Mouse (Mus musculus) CH12.LX (cell line): ENCODE measurements around the gene Mmp24. TPM values are rescaled to one million over a fixed set of nuclear protein-coding genes. Genes with fewer than 3 reads are reported as not detected.

Source experiments
- DNase-seq: peaks from one replicate; pipeline ENCODE4 v3.0.0-alpha.2; 2013; ENCODE audit errors: extremely low read depth
- H3K27ac ChIP-seq: 2 replicates; pipeline ENCODE4 v1.5.1; 2012; ENCODE audit warnings: low read depth, mild to moderate bottlenecking, control low read depth, moderate library complexity; ENCODE audit not compliant: insufficient read depth
- H3K27me3 ChIP-seq: replicated peaks from 2 replicates; pipeline ENCODE3; 2012; ENCODE audit warnings: inconsistent platforms
- H3K36me3 ChIP-seq, 2 experiments: replicated peaks in 1 of 2; 2 replicates each; pipeline versions ENCODE3 to v1.6.1; 2012; ENCODE audit warnings: inconsistent platforms in 1 of 2, low read length in 1 of 2, mild to moderate bottlenecking in 1 of 2, mixed read lengths in 1 of 2, moderate library complexity in 1 of 2; ENCODE audit not compliant: control insufficient read depth in 1 of 2, insufficient read depth in 1 of 2
- H3K4me1 ChIP-seq, 2 experiments: 2 replicates each; pipeline ENCODE4 v1.6.1; 2012; ENCODE audit warnings: inconsistent platforms in 1 of 2, moderate library complexity in 1 of 2; ENCODE audit not compliant: insufficient read depth in 2 of 2, control insufficient read depth in 1 of 2
- H3K4me2 ChIP-seq: 2 replicates; pipeline ENCODE4 v1.6.1; 2012; ENCODE audit warnings: low read depth, mild to moderate bottlenecking, control low read depth; ENCODE audit not compliant: poor library complexity, insufficient read depth, severe bottlenecking
- H3K4me3 ChIP-seq, 3 experiments: fragments of 150-350 bp in 1 of 3; sonication (generic) in 1 of 3; replicated peaks in 1 of 3; 2 replicates each; pipeline versions ENCODE3 to v1.5.1; 2011 to 2012; ENCODE audit warnings: low read depth in 2 of 3, low read length in 2 of 3, mild to moderate bottlenecking in 2 of 3, moderate library complexity in 2 of 3, control low read depth in 1 of 3, improper control_type of control experiment in 1 of 3, inconsistent platforms in 1 of 3, mixed read lengths in 1 of 3; ENCODE audit not compliant: poor library complexity in 1 of 3
- H3K79me2 ChIP-seq: replicated peaks from 2 replicates; pipeline ENCODE4 v1.6.1; 2012; ENCODE audit warnings: mild to moderate bottlenecking, moderate library complexity; ENCODE audit not compliant: control insufficient read depth, poor library complexity, insufficient read depth, severe bottlenecking; ENCODE audit errors: extremely low read depth
- H3K9ac ChIP-seq: 2 replicates; pipeline ENCODE4 v1.6.1; 2012; ENCODE audit warnings: low read depth, mild to moderate bottlenecking, control low read depth, moderate library complexity; ENCODE audit not compliant: insufficient read depth
- H3K9me3 ChIP-seq: replicated peaks from 2 replicates; pipeline ENCODE3; 2012; ENCODE audit warnings: low read length, inconsistent platforms, mixed read lengths
- BHLHE40 ChIP-seq: IDR thresholded peaks from 2 replicates; pipeline ENCODE4 v1.6.1; 2011; ENCODE audit warnings: mild to moderate bottlenecking, low read depth, low read length, improper control_type of control experiment
- CHD1 ChIP-seq: IDR thresholded peaks from 2 replicates; pipeline ENCODE4 v1.6.1; 2012; ENCODE audit warnings: low read depth, low read length, improper control_type of control experiment, inconsistent platforms
- CHD2 ChIP-seq: IDR thresholded peaks from 2 replicates; pipeline ENCODE4 v1.6.1; 2011; ENCODE audit warnings: low read length, improper control_type of control experiment
- CTCF ChIP-seq, 2 experiments: IDR thresholded peaks in 1 of 2; conservative IDR thresholded peaks in 1 of 2; 2 replicates each; pipeline ENCODE4 v1.5.1; 2011 to 2012; ENCODE audit warnings: low read depth in 2 of 2, low read length in 2 of 2, improper control_type of control experiment in 1 of 2, inconsistent platforms in 1 of 2, mild to moderate bottlenecking in 1 of 2, moderate library complexity in 1 of 2
- E2F4 ChIP-seq: IDR thresholded peaks from 2 replicates; pipeline ENCODE4 v1.6.1; 2011; ENCODE audit warnings: low read depth, low read length, improper control_type of control experiment; ENCODE audit not compliant: insufficient replicate concordance
- ELF1 ChIP-seq: IDR thresholded peaks from 2 replicates; pipeline ENCODE4 v1.6.1; 2014; ENCODE audit warnings: low read depth, mild to moderate bottlenecking, inconsistent platforms, low read length, improper control_type of control experiment
- EP300 ChIP-seq: IDR thresholded peaks from 2 replicates; pipeline ENCODE4 v1.6.1; 2011; ENCODE audit warnings: low read length, improper control_type of control experiment
- ETS1 ChIP-seq: conservative IDR thresholded peaks from 2 replicates; pipeline ENCODE4 v1.6.1; 2012; ENCODE audit warnings: low read depth, mild to moderate bottlenecking, inconsistent platforms, low read length, improper control_type of control experiment, moderate library complexity
- GABPA ChIP-seq: IDR thresholded peaks from 2 replicates; pipeline ENCODE4 v1.6.1; 2012; ENCODE audit warnings: low read depth, low read length, improper control_type of control experiment, inconsistent platforms; ENCODE audit not compliant: insufficient replicate concordance
- HCFC1 ChIP-seq: IDR thresholded peaks from 2 replicates; pipeline ENCODE4 v1.6.1; 2012; ENCODE audit warnings: low read depth, mild to moderate bottlenecking, inconsistent platforms, low read length, improper control_type of control experiment
- IRF4 ChIP-seq: IDR thresholded peaks from 2 replicates; pipeline ENCODE4 v1.6.1; 2014; ENCODE audit warnings: low read depth, mild to moderate bottlenecking, inconsistent platforms, low read length, improper control_type of control experiment
- JUN ChIP-seq: IDR thresholded peaks from 2 replicates; pipeline ENCODE4 v1.6.1; 2011; ENCODE audit warnings: low read depth, mild to moderate bottlenecking, low read length, improper control_type of control experiment, moderate library complexity; ENCODE audit not compliant: insufficient read depth
- JUND ChIP-seq: conservative IDR thresholded peaks from 2 replicates; pipeline ENCODE4 v1.6.1; 2011; ENCODE audit warnings: low read depth, low read length, improper control_type of control experiment
- KAT2A ChIP-seq: IDR thresholded peaks from 2 replicates; pipeline ENCODE4 v1.6.1; 2012; ENCODE audit warnings: low read length, improper control_type of control experiment, inconsistent platforms; ENCODE audit not compliant: insufficient replicate concordance
- MAFK ChIP-seq: IDR thresholded peaks from 2 replicates; pipeline ENCODE4 v1.6.1; 2011; ENCODE audit warnings: low read length, improper control_type of control experiment; ENCODE audit not compliant: insufficient replicate concordance
- MAX ChIP-seq: IDR thresholded peaks from 2 replicates; pipeline ENCODE4 v1.6.1; 2011; ENCODE audit warnings: low read length, improper control_type of control experiment
- MAZ ChIP-seq: IDR thresholded peaks from 2 replicates; pipeline ENCODE4 v1.6.1; 2012; ENCODE audit warnings: low read depth, mild to moderate bottlenecking, inconsistent platforms, low read length, improper control_type of control experiment, moderate library complexity
- MEF2A ChIP-seq: IDR thresholded peaks from 2 replicates; pipeline ENCODE4 v1.6.1; 2014; ENCODE audit warnings: low read depth, mild to moderate bottlenecking, inconsistent platforms, low read length, improper control_type of control experiment, borderline replicate concordance
- MXI1 ChIP-seq: IDR thresholded peaks from 2 replicates; pipeline ENCODE4 v1.6.1; 2011; ENCODE audit warnings: mild to moderate bottlenecking, low read depth, low read length, improper control_type of control experiment
- MYC ChIP-seq: IDR thresholded peaks from 2 replicates; pipeline ENCODE4 v1.6.1; 2011; ENCODE audit warnings: low read depth, mild to moderate bottlenecking, improper control_type of control experiment, low read length
- NELFE ChIP-seq: IDR thresholded peaks from 2 replicates; pipeline ENCODE4 v1.6.1; 2011; ENCODE audit warnings: low read depth, low read length, improper control_type of control experiment
- NRF1 ChIP-seq: IDR thresholded peaks from 2 replicates; pipeline ENCODE4 v1.6.1; 2014; ENCODE audit warnings: low read depth, mild to moderate bottlenecking, inconsistent platforms, low read length, improper control_type of control experiment, moderate library complexity
- PAX5 ChIP-seq: IDR thresholded peaks from 2 replicates; pipeline ENCODE4 v1.6.1; 2012; ENCODE audit warnings: low read length, inconsistent platforms, mixed read lengths
- POLR2A ChIP-seq: IDR thresholded peaks from 2 replicates; pipeline ENCODE4 v1.6.1; 2011; ENCODE audit warnings: low read depth, mild to moderate bottlenecking, improper control_type of control experiment, low read length
- POLR2AphosphoS2 ChIP-seq: IDR thresholded peaks from 2 replicates; pipeline ENCODE4 v1.6.1; 2011; ENCODE audit warnings: low read depth, low read length, improper control_type of control experiment
- RAD21 ChIP-seq: IDR thresholded peaks from 2 replicates; pipeline ENCODE4 v1.6.1; 2011; ENCODE audit warnings: low read depth, mild to moderate bottlenecking, low read length, improper control_type of control experiment, moderate library complexity
- RCOR1 ChIP-seq: conservative IDR thresholded peaks from 2 replicates; pipeline ENCODE4 v1.6.1; 2012; ENCODE audit warnings: low read depth, mild to moderate bottlenecking, inconsistent platforms, low read length, improper control_type of control experiment
- SIN3A ChIP-seq: IDR thresholded peaks from 2 replicates; pipeline ENCODE4 v1.6.1; 2012; ENCODE audit warnings: low read length, improper control_type of control experiment, inconsistent platforms
- SMC3 ChIP-seq: IDR thresholded peaks from 2 replicates; pipeline ENCODE4 v1.6.1; 2011; ENCODE audit warnings: low read depth, low read length, improper control_type of control experiment
- TBP ChIP-seq: conservative IDR thresholded peaks from 2 replicates; pipeline ENCODE4 v1.6.1; 2011; ENCODE audit warnings: low read depth, low read length, improper control_type of control experiment
- TCF12 ChIP-seq: IDR thresholded peaks from 2 replicates; pipeline ENCODE4 v1.6.1; 2014; ENCODE audit warnings: low read depth, mild to moderate bottlenecking, inconsistent platforms, low read length, improper control_type of control experiment
- UBTF ChIP-seq: IDR thresholded peaks from 2 replicates; pipeline ENCODE4 v1.6.1; 2012; ENCODE audit warnings: low read depth, mild to moderate bottlenecking, inconsistent platforms, low read length, improper control_type of control experiment, moderate library complexity
- USF1 ChIP-seq: IDR thresholded peaks from 2 replicates; pipeline ENCODE4 v1.6.1; 2014; ENCODE audit warnings: low read depth, mild to moderate bottlenecking, inconsistent platforms, low read length, improper control_type of control experiment
- USF2 ChIP-seq: conservative IDR thresholded peaks from 2 replicates; pipeline ENCODE4 v1.6.1; 2011; ENCODE audit warnings: low read depth, low read length, improper control_type of control experiment
- ZC3H11A ChIP-seq: IDR thresholded peaks from 2 replicates; pipeline ENCODE4 v1.6.1; 2012; ENCODE audit warnings: low read depth, mild to moderate bottlenecking, inconsistent platforms, low read length, improper control_type of control experiment
- ZKSCAN1 ChIP-seq: IDR thresholded peaks from 2 replicates; pipeline ENCODE4 v1.6.1; 2012; ENCODE audit warnings: low read depth, inconsistent platforms, low read length, improper control_type of control experiment, borderline replicate concordance
- ZMIZ1 ChIP-seq: IDR thresholded peaks from 2 replicates; pipeline ENCODE4 v1.6.1; 2012; ENCODE audit warnings: low read depth, mild to moderate bottlenecking, inconsistent platforms, low read length, improper control_type of control experiment
- ZNF384 ChIP-seq: IDR thresholded peaks from 2 replicates; pipeline ENCODE4 v1.6.1; 2012; ENCODE audit warnings: low read depth, low read length, improper control_type of control experiment, inconsistent platforms
- dilution Hi-C: fragments of 300-500 bp; cut with MboI; formaldehyde crosslinking; loops from 2 replicates; pipeline ENCODE4 v1.14.3; 2020; ENCODE audit warnings: low sequenced_read_pairs; ENCODE audit not compliant: extremely low pct_unique_long_range_greater_than_20kb, extremely low pct_ligation_motif_present
- in situ Hi-C: fragments of 300-500 bp; cut with MboI; formaldehyde crosslinking; loops from 3 replicates; pipeline ENCODE4 v1.14.3; 2019; ENCODE audit warnings: low sequenced_read_pairs, low pct_ligation_motif_present, low pct_unique_long_range_greater_than_20kb, mixed read lengths
- polyA plus RNA-seq: library from polyadenylated mRNA; unstranded; fragments of >175 nt; gene quantifications from 2 replicates; pipeline ENCODE4 v1.2.1, GENCODE M21; 2012; ENCODE audit warnings: low read depth; ENCODE audit not compliant: insufficient read length
- total RNA-seq, 2 experiments: library from RNA; depleted of rRNA; stranded (reverse); fragments of 300-350 nt in 1 of 2; fragments of >200 nt in 1 of 2; gene quantifications; 2 replicates each; pipeline ENCODE4 v1.2.3; 2012 to 2014

The Mmp24 gene
- total and polyA plus RNA-seq, 3 experiments: 0.42 TPM; not detected in 2

DNA sequence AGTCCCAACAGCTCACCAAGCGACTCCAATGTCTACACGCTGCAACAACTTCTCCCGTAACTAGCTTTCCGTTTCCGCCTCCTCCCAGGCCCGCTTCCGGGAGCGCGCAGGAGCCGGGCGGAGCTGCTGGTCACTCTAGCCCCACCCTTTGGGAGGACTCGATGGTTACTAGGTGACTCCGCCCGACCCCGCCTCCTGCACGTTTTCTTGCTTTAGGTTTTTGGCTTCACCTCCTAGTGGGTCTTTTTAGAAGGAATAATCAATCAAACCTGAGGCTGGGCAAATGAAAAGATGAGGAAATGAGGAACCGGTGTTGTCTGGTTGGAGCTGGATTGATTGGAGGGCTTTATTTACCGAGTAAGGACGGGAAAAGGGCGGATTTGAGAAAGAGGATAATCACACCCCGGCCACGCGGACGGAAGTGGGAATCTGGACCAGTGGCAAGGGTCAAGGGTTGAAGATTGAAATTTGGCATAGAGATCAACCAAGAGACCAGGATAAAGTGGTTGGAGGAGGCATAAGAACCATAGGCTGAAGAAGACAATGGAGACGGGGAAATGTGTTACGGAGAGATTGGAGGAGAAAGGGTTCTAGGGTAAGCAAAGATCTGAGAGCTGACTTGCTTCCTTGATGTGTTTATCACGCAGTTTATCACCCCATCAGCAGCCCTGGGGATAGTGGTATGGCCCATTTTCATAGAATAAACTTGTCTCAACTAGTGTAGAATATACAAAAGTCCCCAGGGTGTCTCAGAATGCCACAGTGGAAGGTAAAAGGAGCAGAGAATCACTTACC, 51.7 kb downstream of the Mmp24 start, which contains the start of gene Eif6:
Eif6 (minus strand) TSS at position 296 of the 795 bp plus-strand sequence.
- peak; percentile 94 for DNase-seq
- TF ChIP-seq MYC (peak; percentile 86), MAFK (no peak), USF1 (no peak), ZMIZ1 (peak; percentile 95), UBTF (no peak), ZKSCAN1 (no peak), EP300 (no peak), USF2 (no peak), TCF12 (peak; percentile 83), SIN3A (peak; percentile 97), POLR2A (peak; percentile 91), NRF1 (peak; percentile 71), MAZ (peak; percentile 86), MXI1 (peak; percentile 94), RAD21 (no peak), RCOR1 (0 out of 2 replicates have a peak, but pooled peaks have one; percentile 24), BHLHE40 (peak; percentile 98), ETS1 (peak; percentile 50; the same call in 1 of the 2 replicates), SMC3 (no peak), E2F4 (0 out of 2 replicates have a peak, but pooled peaks have one; percentile 61), GABPA (no peak; the same call in 1 of the 2 replicates), JUND (no peak), CHD1 (peak; percentile 60), POLR2AphosphoS2 (peak; percentile 73), CHD2 (no peak), MEF2A (peak; percentile 37; the same call in 1 of the 2 replicates), KAT2A (peak; percentile 79; the same call in 1 of the 2 replicates), JUN (no peak), NELFE (peak; percentile 93), ELF1 (peak; percentile 97), ZNF384 (no peak), TBP (peak; percentile 43; the same call in 1 of the 2 replicates), HCFC1 (peak; percentile 88), IRF4 (peak; percentile 68), PAX5 (no peak), CTCF (conservative IDR thresholded peaks at IDR 0.05 in 1 of 2, IDR thresholded peaks at IDR 0.05 in 1 of 2; ENCODE audit: low read depth in 2 of 2, low read length in 2 of 2) (no peak), ZC3H11A (no peak), MAX (no peak; the same call in 1 of the 2 replicates)
- Histone ChIP-seq H3K79me2 (peaks cover 31% of the 10 kb centered on the region), H3K27ac (peak within 1 kb of the TSS; percentile 47), H3K9me3 (no peaks in the 10 kb centered on the region), H3K4me3 (peak within 1 kb of the TSS; percentile 79 to 95 (median 92)), H3K36me3 (peaks cover 22 to 27% of the 10 kb centered on the region in 2 experiments), H3K4me1 (peaks cover 4 to 32% of the 10 kb centered on the region in 2 experiments; a peak in 3 of 4 replicates), H3K9ac (peak within 1 kb of the TSS; percentile 95), H3K27me3 (no peaks in the 10 kb centered on the region), H3K4me2 (peak within 1 kb of the TSS; percentile 92)
- in situ Hi-C loops: loop anchor here (25.0 kb wide), 1 partner anchor 310 kb away; the partner anchor contains the start of genes Gm28036, Nfs1 and Romo1
- dilution Hi-C loops: no loop called here
